Mouse (Mus musculus): ENCODE data around the gene Olfr49. TPM values are rescaled to one million over a fixed set of nuclear protein-coding genes. Genes with fewer than 3 reads are reported as not detected.
"Not testable (repeated sequence)": the region's sequence is repeated elsewhere in the genome, so short reads cannot be mapped to it uniquely, and the experiment has no call there.

The Olfr49 gene
- polyA plus RNA-seq, 1 experiment = not detected

GRCm38 (mm10) chr14:54235825-54236540 lies 48.8 kb downstream of the Olfr49 start:
- H3K9me3 ChIP-seq (ENCODE audit: control insufficient read depth, low read length) = no peaks in the 10 kb centered on the region
- 0 out of 2 replicates have a peak, but pooled peaks cover 2% of the 10 kb centered on the region for H3K4me1 ChIP-seq (ENCODE audit: control insufficient read depth)
- H3K27me3 ChIP-seq (ENCODE audit: control insufficient read depth) = no peaks in the 10 kb centered on the region; the same call in 1 of the 2 replicates
- peaks cover 55% of the 10 kb centered on the region for H3K36me3 ChIP-seq (ENCODE audit: control insufficient read depth)
- TF ChIP-seq TAL1 (IDR thresholded peaks at IDR 0.05; ENCODE audit: low read length) = no peak
- TF ChIP-seq GATA1 (IDR thresholded peaks at IDR 0.05; ENCODE audit: low read length) = no peak
- no peak overlapping the region for H3K4me3 ChIP-seq (replicated peaks)

GRCm38 (mm10) chr14:54234231-54235040 lies 50.3 kb downstream of the Olfr49 start:
- TF ChIP-seq GATA1 (IDR thresholded peaks at IDR 0.05; ENCODE audit: low read length) (no peak), TAL1 (IDR thresholded peaks at IDR 0.05; ENCODE audit: low read length) (no peak)
- Histone ChIP-seq H3K4me3 (replicated peaks) (no peak overlapping the region), H3K27me3 (ENCODE audit: control insufficient read depth) (no peaks in the 10 kb centered on the region; the same call in 1 of the 2 replicates), H3K36me3 (ENCODE audit: control insufficient read depth) (peaks cover 42% of the 10 kb centered on the region), H3K9me3 (ENCODE audit: control insufficient read depth, low read length) (no peaks in the 10 kb centered on the region), H3K4me1 (ENCODE audit: control insufficient read depth) (0 out of 2 replicates have a peak, but pooled peaks cover 2% of the 10 kb centered on the region)

DNA sequence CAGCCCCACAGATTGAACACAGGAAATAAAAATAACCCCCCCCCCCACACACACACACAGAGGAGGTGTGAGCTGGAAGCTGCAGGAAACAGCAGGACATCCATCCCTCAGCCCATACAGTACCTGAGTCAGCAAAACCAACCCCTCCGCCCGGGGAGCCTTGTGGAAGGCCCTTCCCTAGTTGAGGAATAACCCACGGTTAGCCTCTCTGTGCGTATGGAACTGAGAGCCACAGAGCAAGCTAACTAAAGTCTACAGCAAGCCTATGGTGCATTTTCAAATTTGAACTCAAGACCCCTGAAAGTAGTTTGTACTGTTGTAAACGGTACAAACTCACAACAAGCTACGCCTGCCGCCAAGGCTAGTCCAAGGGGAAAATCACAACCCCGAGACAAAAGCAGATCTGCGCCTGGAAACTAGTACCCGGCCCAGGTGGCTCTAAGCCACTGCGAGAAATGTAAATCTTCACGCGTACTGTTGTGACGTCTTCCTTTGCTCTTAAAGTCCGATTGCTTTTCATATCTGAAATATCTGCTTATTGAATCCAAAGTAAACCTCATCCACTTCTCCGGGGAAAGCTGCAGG lies 51.1 kb downstream of the Olfr49 start:
- Histone ChIP-seq H3K4me3 (replicated peaks) (no peak overlapping the region), H3K36me3 (ENCODE audit: control insufficient read depth) (peaks cover 34% of the 10 kb centered on the region)
- TF ChIP-seq TAL1 (IDR thresholded peaks at IDR 0.05; ENCODE audit: low read length) (no peak), GATA1 (IDR thresholded peaks at IDR 0.05; ENCODE audit: low read length) (no peak)

DNA sequence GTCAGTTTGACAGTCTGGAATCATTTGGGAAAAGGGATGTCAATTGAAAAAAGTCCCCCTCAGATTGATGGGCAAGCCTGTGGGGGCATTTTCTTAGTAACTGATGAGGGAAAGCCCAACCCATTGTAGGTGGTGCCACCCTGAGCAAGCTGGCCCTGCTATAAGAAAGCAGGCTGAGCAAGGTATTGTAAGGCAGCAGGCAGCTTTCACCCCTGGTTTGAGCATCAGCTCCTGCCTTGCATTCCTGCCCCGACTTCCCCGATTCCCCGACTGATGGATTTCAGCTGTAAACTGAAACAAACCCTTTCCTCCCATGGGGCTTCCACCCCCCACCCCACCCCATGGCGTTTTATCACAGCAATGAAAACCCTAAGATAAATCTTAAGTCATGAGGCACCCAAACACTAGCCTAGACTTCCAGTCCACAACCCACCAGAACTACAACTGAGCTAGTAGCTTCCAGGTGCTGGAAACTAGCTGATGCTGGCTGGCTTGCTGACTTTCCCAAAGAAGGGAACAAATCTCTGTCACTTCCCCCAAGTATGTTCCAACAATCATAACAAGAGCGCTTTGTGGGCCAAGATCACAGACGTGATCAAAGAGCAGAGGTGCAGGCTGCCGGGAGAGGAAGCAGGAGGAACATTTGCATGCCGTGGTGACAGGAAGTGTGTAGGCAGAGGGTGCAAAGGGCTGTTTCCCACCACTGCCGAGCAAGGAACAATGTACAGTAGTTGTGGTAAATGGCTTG lies 51.8 kb downstream of the Olfr49 start:
- Histone ChIP-seq H3K9me3 (ENCODE audit: control insufficient read depth, low read length) (no peaks in the 10 kb centered on the region), H3K27me3 (ENCODE audit: control insufficient read depth) (no peaks in the 10 kb centered on the region; the same call in 1 of the 2 replicates), H3K4me3 (replicated peaks) (no peak overlapping the region), H3K4me1 (ENCODE audit: control insufficient read depth) (peaks cover 4% of the 10 kb centered on the region), H3K36me3 (ENCODE audit: control insufficient read depth) (peaks cover 31% of the 10 kb centered on the region)
- TF ChIP-seq TAL1 (IDR thresholded peaks at IDR 0.05; ENCODE audit: low read length) = no peak
- no peak for TF ChIP-seq GATA1 (IDR thresholded peaks at IDR 0.05; ENCODE audit: low read length)

More for the DNA sequence above, 51.1 kb downstream of the Olfr49 start:
- Histone ChIP-seq H3K4me1 (ENCODE audit: control insufficient read depth) (0 out of 2 replicates have a peak, but pooled peaks cover 2% of the 10 kb centered on the region), H3K9me3 (ENCODE audit: control insufficient read depth, low read length) (no peaks in the 10 kb centered on the region), H3K27me3 (ENCODE audit: control insufficient read depth) (no peaks in the 10 kb centered on the region; the same call in 1 of the 2 replicates)

- H3K36me3 ChIP-seq (ENCODE audit: control insufficient read depth) = peaks cover 25% of the 10 kb centered on the region
- H3K9me3 ChIP-seq (ENCODE audit: control insufficient read depth, low read length) = no peaks in the 10 kb centered on the region
- TF ChIP-seq TAL1 (IDR thresholded peaks at IDR 0.05; ENCODE audit: low read length) (no peak), GATA1 (IDR thresholded peaks at IDR 0.05; ENCODE audit: low read length) (no peak)
- H3K27me3 ChIP-seq (ENCODE audit: control insufficient read depth) = no peaks in the 10 kb centered on the region; the same call in 1 of the 2 replicates
- H3K4me3 ChIP-seq (replicated peaks) = no peak overlapping the region
- peaks cover 12% of the 10 kb centered on the region for H3K4me1 ChIP-seq (ENCODE audit: control insufficient read depth)
Measured at GRCm38 (mm10) chr14:54232143-54232542, 52.6 kb downstream of the Olfr49 start.

- H3K36me3 ChIP-seq (ENCODE audit: control insufficient read depth) = peaks cover 21% of the 10 kb centered on the region
- H3K4me1 ChIP-seq (ENCODE audit: control insufficient read depth) = peaks cover 16% of the 10 kb centered on the region
- no peak for TF ChIP-seq GATA1 (IDR thresholded peaks at IDR 0.05; ENCODE audit: low read length)
- TF ChIP-seq TAL1 (IDR thresholded peaks at IDR 0.05; ENCODE audit: low read length) = no peak
- H3K27me3 ChIP-seq (ENCODE audit: control insufficient read depth) = no peaks in the 10 kb centered on the region; the same call in 1 of the 2 replicates
- H3K9me3 ChIP-seq (ENCODE audit: control insufficient read depth, low read length) = no peaks in the 10 kb centered on the region
- no peak overlapping the region for H3K4me3 ChIP-seq (replicated peaks)
Measured at GRCm38 (mm10) chr14:54231176-54231956, 53.4 kb downstream of the Olfr49 start.

- Histone ChIP-seq H3K9me3 (ENCODE audit: control insufficient read depth, low read length) (no peaks in the 10 kb centered on the region), H3K36me3 (ENCODE audit: control insufficient read depth) (peaks cover 17% of the 10 kb centered on the region), H3K4me3 (replicated peaks) (no peak overlapping the region), H3K27me3 (ENCODE audit: control insufficient read depth) (no peaks in the 10 kb centered on the region; the same call in 1 of the 2 replicates), H3K4me1 (ENCODE audit: control insufficient read depth) (peaks cover 16% of the 10 kb centered on the region)
- no peak for TF ChIP-seq GATA1 (IDR thresholded peaks at IDR 0.05; ENCODE audit: low read length)
- TF ChIP-seq TAL1 (IDR thresholded peaks at IDR 0.05; ENCODE audit: low read length) = no peak
Measured at GRCm38 (mm10) chr14:54230638-54231150, 54.0 kb downstream of the Olfr49 start.

DNA sequence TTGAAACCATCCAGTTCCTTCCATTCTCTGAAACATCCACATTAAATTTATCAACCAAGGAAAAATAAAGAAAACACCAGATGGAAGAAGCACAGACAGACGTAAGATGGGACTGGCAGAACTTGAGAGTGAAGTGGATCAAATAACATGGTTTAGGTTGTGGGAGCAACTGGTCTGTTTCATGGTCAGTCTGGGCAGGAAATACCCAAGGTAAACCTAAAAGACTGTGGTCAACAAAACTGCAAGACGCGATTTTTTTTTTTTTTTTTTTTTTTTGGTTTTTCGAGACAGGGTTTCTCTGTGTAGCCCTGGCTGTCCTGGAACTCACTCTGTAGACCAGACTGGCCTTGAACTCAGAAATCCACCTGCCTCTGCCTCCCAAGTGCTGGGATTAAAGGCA lies 54.9 kb downstream of the Olfr49 start:
- H3K36me3 ChIP-seq (ENCODE audit: control insufficient read depth); H3K9me3 ChIP-seq (ENCODE audit: control insufficient read depth, low read length); H3K27me3 ChIP-seq (ENCODE audit: control insufficient read depth); H3K4me3 ChIP-seq (replicated peaks): not testable (repeated sequence)
- H3K4me1 ChIP-seq (ENCODE audit: control insufficient read depth) = peaks cover 16% of the 10 kb centered on the region

All from erythroblast, embryonic 14.5 days (primary cell).